In genomic region chr16:43753751-43754150, GRCm38 (mm10) we compare ENCODE assay signal across 10 mouse cellular contexts. TPM values are rescaled to one million over a fixed set of nuclear protein-coding genes. Genes with fewer than 3 reads are reported as not detected.
A peak's percentile ranks its signal among the peaks of the same experiment; 100 is the strongest.
DNase-seq lines count a peak whose midpoint lies in the region; ATAC-seq lines count a peak whose summit lies in the region.
"Had no signal": no experiment of that assay in that cellular context is flagged by ENCODE, and none has a peak within 500 bp of the region (broad histone marks: within the 10 kb centered on the region; RNA-seq: fewer than 3 reads in every experiment).

Gene Drd3, plus strand, starts transcription at chr16:43754026.

- H3K9me3 ChIP-seq in embryonic facial prominence, embryonic 10.5 days = no peaks in the 10 kb centered on the region
- no peaks in the 10 kb centered on the region for H3K9me3 ChIP-seq in liver, embryonic 12.5 days (replicated peaks)
- H3K9me3 ChIP-seq: embryonic facial prominence, embryonic 15.5 days; hindbrain, embryonic 15.5 days had no signal

- H3K27me3 ChIP-seq in embryonic facial prominence, embryonic 10.5 days (replicated peaks; ENCODE audit: low read depth, poor library complexity, severe bottlenecking) = no peaks in the 10 kb centered on the region
- no peaks in the 10 kb centered on the region for H3K27me3 ChIP-seq in liver, embryonic 12.5 days (replicated peaks)
- H3K27me3 ChIP-seq: embryonic facial prominence, embryonic 15.5 days; hindbrain, embryonic 15.5 days had no signal

- H3K27ac ChIP-seq in embryonic facial prominence, embryonic 10.5 days (replicated peaks) = no peak within 1 kb of the TSS
- H3K27ac ChIP-seq in liver, embryonic 12.5 days = no peak within 1 kb of the TSS
- H3K27ac ChIP-seq: embryonic facial prominence, embryonic 15.5 days; hindbrain, embryonic 15.5 days had no signal

- DNase-seq in adrenal gland, postnatal 10 days = peak; percentile 33
- no peak for DNase-seq in adrenal gland, adult 8-10 months
- peak; percentile 15 for DNase-seq in kidney, postnatal 14 days
- no peak for DNase-seq in kidney, postnatal 25 days
- DNase-seq in embryonic facial prominence, embryonic 10.5 days (ENCODE audit: low spot score) = peak; percentile 32
- DNase-seq in mesoderm, embryonic 11.5 days (ENCODE audit: low read depth, low spot score) = peak; percentile 36
- DNase-seq in layer of hippocampus, adult 11-12 months (ENCODE audit: low spot score) = no peak

- H3K4me1 ChIP-seq in embryonic facial prominence, embryonic 10.5 days = 0 out of 2 replicates have a peak, but pooled peaks cover 4% of the 10 kb centered on the region
- no peaks in the 10 kb centered on the region for H3K4me1 ChIP-seq in liver, embryonic 12.5 days
- H3K4me1 ChIP-seq: embryonic facial prominence, embryonic 15.5 days; hindbrain, embryonic 15.5 days had no signal

- WGBS in embryonic facial prominence, embryonic 10.5 days = 12% methylated on average over 7 of the region's 7 CpGs
- WGBS in liver, embryonic 12.5 days (ENCODE audit: insufficient replicate concordance) = 13% methylated on average over 7 of the region's 7 CpGs

- ATAC-seq in liver, embryonic 12.5 days = no peak

- no peak within 1 kb of the TSS for H3K4me3 ChIP-seq in embryonic facial prominence, embryonic 10.5 days
- H3K4me3 ChIP-seq in liver, embryonic 12.5 days = no peak within 1 kb of the TSS
- H3K4me3 ChIP-seq: embryonic facial prominence, embryonic 15.5 days; hindbrain, embryonic 15.5 days had no signal

- no peak within 1 kb of the TSS for H3K4me2 ChIP-seq in liver, embryonic 12.5 days
- H3K4me2 ChIP-seq: embryonic facial prominence, embryonic 15.5 days; hindbrain, embryonic 15.5 days had no signal

- no peak within 1 kb of the TSS for H3K9ac ChIP-seq in liver, embryonic 12.5 days
- H3K9ac ChIP-seq: embryonic facial prominence, embryonic 15.5 days; hindbrain, embryonic 15.5 days had no signal

- no peaks in the 10 kb centered on the region for H3K36me3 ChIP-seq in embryonic facial prominence, embryonic 10.5 days (replicated peaks)
- H3K36me3 ChIP-seq in liver, embryonic 12.5 days = no peaks in the 10 kb centered on the region
- H3K36me3 ChIP-seq: embryonic facial prominence, embryonic 15.5 days; hindbrain, embryonic 15.5 days had no signal

RNA-seq across cellular contexts. Expression of gene Drd3, which starts in this region (rescaled TPM):
- total RNA-seq in adrenal gland, postnatal 10 days (2021) = not detected
- total RNA-seq in adrenal gland, adult 8-10 months (2022) = not detected
- polyA plus RNA-seq in embryonic facial prominence, embryonic 10.5 days (2016; fragmentation: Nextera tagmentation; extraction: Ambion mirVana) = not detected in 2 replicates
- not detected in 2 replicates for polyA plus RNA-seq in liver, embryonic 12.5 days (2016; fragmentation: Nextera tagmentation; extraction: Ambion mirVana)
- polyA plus RNA-seq: embryonic facial prominence, embryonic 15.5 days; hindbrain, embryonic 15.5 days had no signal

Comparison
In these comparisons a context has a peak if more than half of its experiments do, and no peak if none do; other contexts are left out.
1. DNase-seq: peak in kidney, postnatal 14 days (single experiment) and mesoderm, embryonic 11.5 days (single experiment); none in adrenal gland, adult 8-10 months (single experiment), kidney, postnatal 25 days (0 of 2) and layer of hippocampus, adult 11-12 months (single experiment).
2. Peak in DNase-seq in adrenal gland, postnatal 10 days; RNA of the gene not detected or under 1 TPM.
3. Peak in DNase-seq in embryonic facial prominence, embryonic 10.5 days; RNA of the gene not detected or under 1 TPM.